Mouse (Mus musculus): ENCODE measurements at regions not wholly inside any gene's neighbourhood (a gene's known extent, or its start where the extent isn't known, plus 50 kb on each side); places are given as distances from the start of the nearest gene placed in this dataset.

DNA sequence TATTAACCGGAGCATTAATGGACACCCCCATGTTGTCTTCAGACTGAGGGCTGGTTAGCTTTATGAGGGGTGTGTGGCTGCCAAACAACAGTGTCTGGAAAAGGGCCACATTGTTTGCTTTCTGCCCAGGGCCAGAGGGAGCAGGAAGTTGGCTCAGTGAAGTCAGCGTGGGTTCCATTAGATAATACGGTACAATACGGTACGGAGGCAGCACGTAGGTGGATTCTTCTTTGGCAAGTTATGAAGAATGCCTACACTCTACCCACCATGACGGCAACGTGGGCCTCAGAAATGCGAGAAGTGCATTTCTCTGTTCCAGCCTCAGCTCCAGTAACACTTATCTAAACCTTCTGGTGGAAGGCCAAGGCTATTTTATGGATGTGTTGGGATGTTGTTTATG is 108.2 kb downstream of the Gm10260 start:
- DNase-seq (ENCODE audit: low read depth, low spot score), result no peak

DNA sequence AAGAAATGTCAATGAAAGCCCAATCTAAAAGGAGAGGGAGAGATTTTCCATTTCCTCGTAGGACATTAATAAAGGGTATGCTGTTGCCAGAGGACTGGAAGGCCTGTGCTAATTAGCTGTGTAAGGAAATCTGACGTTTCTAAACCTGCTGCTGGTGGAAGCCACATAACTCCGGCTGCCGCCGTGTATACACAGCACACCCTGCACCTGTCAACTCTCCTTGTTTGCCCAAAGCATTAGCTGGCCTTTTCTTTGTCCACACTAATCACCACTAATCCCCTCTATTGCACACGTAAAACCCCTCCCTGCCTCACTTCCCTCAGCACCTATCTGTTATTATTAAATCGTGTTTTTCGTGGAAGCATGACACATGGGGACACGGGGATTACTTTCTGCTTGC is 108.7 kb downstream of the Gm10260 start:
- no peak for DNase-seq (ENCODE audit: low read depth, low spot score)

DNA sequence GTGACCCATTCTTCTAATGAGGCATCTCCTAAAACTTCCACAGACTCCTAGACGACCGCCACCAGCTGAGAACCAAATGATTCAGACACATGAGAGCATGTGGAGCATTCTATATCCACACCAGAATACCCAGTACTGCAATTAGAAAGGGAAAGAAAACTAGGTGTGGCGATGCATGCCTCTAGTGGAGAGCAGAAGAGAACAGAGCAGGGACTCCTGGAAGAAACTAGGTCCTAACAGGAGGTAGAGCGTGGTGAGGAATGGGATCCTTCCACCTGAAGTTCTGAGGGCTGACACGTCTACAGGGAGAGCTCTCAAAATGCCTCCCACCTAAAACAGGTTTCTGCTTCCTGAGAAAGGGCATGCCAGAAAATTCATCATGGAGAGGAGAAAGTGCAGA is 109.3 kb downstream of the Gm10260 start:
- no peak for DNase-seq (ENCODE audit: low read depth, low spot score)

DNA sequence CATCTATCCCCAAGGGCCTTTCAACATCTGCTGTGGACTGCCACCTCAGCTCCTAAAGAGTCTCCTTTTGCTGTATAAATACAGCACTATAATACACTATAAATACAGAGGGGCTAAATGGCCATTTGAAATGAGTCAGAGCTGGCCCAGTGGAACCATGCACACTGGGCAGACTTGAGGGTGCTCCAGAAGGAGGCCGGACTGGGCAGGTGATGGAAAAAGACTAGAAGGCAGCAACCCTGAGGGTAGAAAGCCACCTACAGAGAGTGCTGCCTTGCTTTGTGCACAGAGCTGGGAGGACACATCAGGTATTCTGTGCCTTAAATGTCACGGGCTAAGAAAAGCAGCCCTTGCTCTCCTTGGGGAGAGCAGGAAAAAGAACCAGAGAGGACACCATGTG is 110.2 kb downstream of the Gm10260 start:
- no peak for DNase-seq (ENCODE audit: low read depth, low spot score)

DNA sequence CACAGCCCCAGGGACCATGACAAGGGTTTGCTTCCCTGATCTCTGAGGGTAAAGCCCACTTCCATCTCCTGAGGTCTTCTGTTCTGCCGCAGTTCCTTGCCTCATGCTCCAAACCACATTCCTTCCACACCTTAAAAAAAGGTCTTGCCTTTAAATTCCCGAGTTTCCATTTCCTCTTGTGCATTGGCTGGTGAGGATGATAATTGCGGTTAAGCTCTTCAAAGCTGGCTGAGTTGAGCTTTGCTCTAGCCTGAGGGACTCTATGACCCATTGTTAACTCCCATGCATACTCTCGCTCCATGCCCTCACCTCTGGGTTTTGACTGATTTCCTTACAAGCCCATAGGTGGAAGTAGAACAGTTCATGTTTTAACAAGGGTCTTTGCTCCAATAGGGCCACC is 112.9 kb downstream of the Gm10260 start:
- no peak for DNase-seq (ENCODE audit: low read depth, low spot score)

DNA sequence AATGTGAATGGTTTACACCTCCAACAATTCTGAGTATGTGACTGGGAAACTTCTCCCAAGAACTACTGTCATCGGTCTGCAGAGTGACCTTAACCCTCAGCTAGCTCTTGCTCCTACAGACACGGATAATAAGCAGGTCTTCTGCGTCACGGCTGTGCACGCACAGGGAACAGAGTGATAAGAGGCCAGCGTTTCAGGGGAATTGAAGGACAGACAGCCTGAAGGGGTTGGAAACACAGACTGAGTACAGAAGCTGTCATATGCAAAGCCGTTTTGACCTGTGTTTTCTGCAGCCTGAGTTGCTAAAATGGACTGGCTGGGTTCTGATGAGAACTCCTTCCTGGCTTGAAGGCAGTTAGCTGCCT is 114.4 kb downstream of the Gm10260 start:
- no peak for DNase-seq (ENCODE audit: low read depth, low spot score)

DNA sequence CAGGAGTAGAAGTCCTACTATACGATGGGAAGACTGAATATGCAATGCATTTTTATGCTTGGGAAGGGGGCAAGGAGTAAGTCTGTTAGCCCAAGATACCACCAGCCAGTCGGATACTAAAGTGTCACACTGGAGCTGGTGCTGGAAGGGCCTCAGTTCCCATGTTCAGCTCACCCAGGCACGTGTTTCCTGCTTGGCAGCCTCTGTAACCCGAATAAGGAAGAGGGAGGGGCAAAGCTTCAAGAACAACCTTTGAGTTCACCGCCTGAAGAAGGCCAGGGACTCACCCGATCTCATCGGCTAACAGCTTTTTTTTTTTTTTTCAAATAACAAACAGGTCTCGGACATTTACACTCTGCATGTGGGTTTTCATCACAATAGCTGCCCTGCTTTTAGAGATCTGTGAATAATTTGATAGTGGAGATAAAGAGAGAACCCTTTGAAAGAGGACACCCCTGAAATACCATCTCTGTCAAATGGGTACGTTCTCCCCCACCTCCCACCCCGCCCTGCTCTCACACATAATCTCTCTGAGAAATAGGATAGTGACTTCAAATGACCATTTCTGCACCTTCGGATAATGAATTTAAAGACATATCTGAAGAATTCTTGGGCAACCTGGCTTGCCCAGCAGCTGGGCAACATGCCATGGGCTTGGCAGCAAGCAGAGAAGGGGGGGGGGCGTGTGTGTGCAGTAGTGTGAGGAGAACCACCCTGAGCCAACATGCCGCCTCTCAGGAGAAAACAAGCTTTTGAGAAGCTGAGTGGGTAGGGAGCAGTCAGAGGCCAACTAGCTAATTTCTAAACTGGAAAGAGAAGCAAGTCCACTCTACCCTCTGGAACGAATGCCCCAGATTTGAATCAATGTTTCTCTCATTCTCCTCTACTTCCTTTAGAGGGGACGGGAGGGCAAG is 115.1 kb downstream of the Gm10260 start:
- DNase-seq (ENCODE audit: low read depth, low spot score), result no peak

DNA sequence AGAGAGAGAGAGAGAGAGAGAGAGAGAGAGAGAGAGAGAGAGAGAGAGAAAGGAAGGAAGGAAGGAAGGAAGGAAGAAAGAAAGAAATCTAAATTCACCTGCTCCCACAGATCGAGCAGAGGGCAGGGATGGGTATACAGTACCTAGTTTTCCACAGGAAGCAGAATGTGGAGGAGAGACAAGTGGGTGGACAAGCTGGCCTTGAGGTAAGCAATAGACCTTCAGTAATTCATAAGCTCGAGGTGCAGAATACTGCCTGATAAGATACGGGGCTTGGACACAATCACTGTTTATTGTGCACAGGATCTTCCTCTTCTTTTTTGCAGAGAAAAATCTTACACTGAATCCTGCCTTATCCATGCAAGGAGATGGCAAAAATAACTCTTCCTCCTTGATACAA is 120.2 kb downstream of the Gm10260 start:
- no peak for DNase-seq (ENCODE audit: low read depth, low spot score)

DNA sequence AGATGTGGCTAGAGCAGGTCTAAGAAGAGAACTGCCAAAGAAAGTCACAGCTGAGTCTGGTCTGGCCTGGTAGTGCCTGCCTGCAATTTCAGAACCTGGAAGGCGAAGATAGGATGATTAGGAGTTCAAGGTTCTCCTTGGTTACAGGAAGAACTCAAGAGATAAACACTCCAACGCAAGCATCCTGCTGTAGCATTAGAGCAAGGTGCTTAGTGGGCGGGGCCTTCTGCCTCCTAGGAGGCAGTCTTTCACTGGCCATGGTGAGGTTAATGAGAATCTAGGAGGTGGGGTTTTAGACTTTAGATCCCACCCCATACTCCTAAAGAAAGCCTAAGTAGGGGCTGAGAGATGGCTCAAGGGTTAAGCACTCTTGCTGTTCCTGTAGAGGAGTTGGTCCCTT is 120.8 kb downstream of the Gm10260 start:
- DNase-seq (ENCODE audit: low read depth, low spot score), result no peak

DNA sequence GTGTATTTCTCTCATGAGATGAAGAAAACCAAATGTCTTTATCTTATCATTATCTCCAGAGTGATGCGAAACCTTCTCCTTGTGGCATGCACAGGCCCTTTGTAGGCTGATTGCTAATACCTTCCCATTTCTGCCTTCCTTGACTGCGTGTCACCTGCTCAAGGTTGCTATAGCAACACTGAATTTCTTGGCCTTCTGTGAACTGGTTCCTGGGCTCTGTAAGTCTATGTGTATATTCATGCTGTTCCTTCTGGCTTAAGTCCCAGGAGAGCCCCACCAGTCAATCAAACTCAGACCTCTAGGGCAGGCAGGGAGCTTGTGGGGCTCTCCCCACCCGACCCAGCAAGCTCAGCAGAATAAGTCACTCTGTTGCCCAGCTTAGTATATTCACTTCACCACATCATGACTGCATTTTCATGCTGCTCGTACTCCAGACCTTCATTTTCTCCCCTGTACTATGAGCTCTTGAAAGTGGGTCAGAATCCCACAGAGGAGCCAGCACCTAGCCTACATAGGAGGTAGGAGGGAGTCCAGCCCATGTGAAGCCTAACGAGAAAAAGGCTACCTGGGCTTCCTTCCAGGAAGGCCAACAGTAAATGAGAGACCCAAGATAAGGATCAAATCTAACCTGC is 121.9 kb downstream of the Gm10260 start:
- no peak for DNase-seq (ENCODE audit: low read depth, low spot score)

DNA sequence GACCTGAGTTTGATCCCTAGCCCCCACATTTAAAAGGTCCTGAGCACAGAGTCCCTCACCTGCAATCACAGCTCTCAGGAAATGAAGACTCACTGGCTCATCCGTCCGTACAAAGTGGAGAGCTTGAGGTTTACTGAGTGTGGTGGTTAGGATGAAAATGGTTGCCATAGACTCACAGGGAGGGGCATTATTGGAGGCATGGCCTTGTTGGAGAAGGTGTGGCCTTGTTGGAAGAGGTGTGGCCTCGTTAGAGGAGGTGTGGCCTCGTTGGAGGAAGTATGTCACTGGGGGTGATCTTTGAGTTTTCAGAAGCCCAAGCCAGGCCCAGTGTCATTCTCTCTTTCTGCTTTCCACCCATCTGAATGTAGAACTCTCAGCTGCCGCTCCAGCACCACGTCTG is 122.9 kb downstream of the Gm10260 start:
- no peak for DNase-seq (ENCODE audit: low read depth, low spot score)

DNA sequence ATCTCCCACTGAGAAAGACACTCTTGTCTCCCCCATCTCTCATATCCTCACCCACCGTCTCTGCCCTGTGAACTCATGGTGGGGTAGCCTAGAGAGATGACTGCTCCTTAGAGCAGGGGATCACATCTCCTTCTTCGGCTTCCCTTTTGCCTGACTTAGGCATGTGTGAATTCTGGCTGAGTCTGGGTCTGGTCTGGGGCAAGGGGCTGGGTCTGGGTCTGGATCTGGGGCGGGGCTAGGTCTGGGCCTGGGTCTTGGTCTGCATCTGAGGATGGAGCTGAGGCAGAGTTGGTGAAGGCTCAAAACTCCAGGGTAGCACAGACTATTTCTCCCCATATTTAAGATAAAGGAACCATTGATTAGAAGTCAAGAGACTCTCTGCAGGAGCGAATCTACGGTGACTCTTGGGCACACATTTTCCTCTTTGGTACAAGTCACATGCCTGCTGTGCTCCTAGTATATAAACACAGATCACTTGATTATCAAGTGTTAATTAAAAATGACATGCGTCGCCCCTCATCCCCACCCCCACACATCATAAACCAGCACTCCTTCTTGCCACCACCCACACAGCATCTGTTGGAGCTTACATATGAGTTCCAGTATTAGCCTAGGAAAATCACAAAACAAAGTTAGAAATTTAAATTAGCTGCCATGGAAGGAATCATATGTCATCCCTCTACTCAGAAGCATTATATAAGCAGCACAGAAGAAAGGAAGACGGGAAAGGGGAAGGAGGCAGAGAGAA is 126.2 kb downstream of the Gm10260 start:
- no peak for DNase-seq (ENCODE audit: low read depth, low spot score)

DNA sequence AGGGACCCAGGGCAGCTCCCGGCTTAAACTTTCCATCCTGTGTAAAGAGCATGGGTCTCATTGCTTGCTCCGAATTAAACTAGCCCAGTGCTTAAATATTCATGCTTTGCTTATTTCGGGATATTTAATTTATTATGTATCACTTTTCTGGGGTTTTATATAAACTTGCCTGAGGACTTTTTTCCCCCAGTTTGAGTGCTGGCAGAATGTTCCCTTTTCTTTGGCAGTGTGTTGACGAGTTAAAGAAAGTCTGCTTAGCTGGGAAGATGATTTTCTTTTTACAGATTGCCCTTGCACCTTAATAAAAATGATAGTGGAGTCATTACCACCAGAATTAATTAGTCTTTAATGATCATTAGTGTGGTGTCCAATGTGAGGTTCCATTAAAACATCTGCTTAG is 126.9 kb downstream of the Gm10260 start:
- no peak for DNase-seq (ENCODE audit: low read depth, low spot score)

DNA sequence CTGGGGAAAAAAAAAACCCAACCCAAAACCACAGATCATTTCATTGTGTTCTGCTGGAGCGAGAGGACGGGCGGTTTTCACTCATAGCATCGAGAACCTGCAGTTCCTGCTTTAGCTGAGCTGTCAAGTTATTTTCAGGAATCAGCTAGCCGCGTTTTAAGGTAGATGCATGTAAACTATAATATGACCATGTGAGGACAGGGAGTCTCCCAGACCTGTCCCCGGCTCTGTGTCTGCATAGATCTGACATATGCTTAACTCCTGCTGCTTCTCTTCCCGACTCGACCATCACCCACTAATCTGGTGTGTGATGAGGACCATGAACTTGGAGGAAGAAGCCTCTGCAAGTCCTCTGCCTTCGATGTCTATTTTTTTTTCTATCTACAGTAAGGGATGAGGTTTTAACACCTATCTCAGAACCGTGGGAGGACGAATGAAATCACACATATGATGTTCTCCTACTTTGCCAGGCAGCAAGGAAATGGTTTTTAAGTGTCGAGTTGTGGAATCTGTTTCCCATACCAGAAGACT is 128.5 kb downstream of the Gm10260 start:
- DNase-seq (ENCODE audit: low read depth, low spot score), result no peak

DNA sequence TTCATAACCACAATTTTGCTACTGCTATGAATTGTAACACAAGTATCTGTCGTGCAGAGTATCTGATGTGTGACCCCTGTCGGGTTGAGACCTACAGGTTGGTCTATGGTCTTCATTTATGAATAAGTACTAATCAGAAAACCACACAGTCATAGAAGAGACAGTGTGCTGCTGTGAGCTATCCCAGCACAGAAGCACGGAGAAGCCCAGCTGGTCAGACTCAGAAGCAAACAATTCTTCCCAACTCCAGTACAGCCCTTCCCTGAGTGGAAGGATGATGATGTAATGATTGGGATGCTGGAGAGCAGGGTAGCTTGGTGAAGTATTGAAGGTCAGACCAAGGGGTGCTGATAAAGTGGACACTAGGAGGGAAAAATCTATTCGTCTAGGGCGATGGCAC is 129.5 kb downstream of the Gm10260 start:
- no peak for DNase-seq (ENCODE audit: low read depth, low spot score)

DNA sequence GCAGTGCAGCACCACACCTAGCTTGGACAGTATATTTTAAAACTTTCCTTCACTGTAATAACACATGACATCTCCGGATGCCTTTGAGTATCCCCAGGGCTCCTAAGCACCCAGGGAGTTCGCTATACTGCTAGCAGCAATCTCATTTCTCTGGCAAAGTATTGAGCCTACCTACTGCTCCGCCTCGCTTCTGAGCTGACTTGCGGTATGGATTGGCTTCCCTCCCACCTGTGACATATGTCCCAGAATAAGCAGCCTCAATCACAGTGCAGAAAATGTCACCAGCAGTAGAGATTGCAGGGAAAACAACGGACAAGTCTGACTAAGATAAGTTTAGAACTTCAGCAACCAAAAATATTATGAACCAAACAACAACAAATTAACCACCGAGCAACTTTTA is 131.8 kb downstream of the Gm10260 start:
- DNase-seq (ENCODE audit: low read depth, low spot score), result no peak

DNA sequence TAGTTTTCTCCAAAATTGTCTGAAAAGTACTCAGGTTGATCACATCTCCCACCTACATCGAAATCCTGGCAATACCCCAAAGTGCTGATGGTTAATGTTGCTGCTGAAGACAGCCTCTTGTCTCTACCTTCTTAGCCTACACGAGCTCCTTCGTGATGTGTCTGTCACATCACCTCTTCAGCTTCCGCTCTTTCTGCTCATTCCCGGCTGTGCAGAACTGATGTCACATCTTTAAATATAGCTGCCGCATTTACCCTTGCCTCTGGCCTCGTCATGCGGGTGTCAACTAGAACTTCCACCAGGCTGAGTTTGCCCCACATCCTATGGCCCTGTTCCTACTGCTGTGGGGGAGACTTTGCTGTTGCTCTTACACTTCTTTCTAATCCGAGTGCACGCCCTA is 133.2 kb downstream of the Gm10260 start:
- no peak for DNase-seq (ENCODE audit: low read depth, low spot score)

DNA sequence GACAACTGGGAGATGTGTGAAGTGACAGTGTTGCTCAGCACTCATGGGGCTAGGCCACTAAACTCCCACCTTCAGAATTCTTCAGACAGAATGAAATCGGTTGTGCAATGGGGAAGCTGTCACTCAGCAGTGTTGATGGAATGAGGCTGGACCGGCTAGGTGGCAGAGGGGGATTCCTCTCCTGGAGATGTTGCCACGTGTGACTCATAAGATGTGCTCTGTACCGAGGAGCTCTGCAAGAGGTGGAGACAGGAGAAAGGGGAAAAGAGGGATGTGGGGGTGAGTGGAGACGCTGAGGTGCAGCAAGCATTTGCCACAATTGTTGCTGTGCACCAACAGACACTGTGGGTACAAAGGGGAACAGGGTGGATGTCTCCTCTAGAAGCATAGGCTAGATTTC is 133.6 kb downstream of the Gm10260 start:
- no peak for DNase-seq (ENCODE audit: low read depth, low spot score)

DNA sequence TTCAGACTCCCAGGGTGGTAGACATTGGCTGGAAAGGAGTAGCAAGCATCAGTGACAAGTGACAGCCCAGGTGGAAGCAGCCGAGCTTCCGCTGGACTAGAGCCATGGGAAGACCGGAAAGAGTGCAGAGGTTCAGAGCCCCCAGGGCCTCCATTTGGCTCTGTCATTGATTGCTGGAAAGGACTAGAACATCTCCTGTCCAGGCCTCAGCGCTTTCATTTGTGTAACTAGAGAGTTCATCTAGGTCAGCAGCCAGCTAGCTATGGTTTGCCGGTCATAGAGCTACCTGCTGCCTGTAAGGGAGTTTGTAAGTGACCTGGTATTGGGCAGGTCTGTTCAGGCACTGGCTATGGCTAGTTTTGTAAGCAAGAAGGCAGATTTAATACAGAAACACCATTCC is 134.3 kb downstream of the Gm10260 start:
- no peak for DNase-seq (ENCODE audit: low read depth, low spot score)

DNA sequence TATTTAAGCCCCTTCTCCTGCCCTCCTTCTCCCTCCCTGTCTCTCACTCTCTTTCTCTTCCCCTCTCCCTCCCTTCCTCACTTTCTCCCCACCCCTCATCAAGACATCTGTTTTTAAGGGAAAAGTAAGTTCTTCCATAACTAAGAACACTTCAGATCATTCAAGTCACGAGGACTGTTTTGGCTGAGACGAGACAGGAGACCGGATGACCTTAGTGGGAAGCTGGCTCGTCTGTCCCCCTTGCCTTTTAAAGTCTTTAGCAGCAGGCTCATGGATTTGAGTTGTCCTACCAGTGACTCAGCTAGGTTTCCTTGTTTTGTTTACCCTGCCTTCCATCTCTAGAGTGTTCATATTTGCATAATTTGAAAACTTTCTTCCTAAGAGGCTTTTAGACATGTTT is 135.0 kb downstream of the Gm10260 start:
- DNase-seq (ENCODE audit: low read depth, low spot score), result no peak

DNA sequence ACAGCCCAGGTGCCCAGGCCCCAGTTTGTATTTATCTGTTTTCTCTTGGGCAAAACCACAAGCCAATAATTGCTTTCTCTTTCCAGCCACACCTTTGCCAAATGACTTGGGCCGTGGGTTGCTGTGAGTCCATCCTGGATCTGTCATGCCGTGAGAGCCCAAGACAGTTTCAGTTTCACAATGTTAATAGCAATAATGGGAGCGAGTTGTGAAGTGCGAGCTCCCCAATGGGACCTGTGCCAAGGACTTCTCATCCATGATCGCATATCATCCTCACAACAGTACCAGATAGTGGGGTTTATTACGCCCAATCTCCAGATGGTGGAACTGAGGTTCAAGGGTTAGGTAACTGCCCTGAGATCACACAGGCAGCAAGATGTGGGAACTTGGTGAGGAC is 142.2 kb downstream of the Gm10260 start:
- no peak for DNase-seq (ENCODE audit: low read depth, low spot score)

DNA sequence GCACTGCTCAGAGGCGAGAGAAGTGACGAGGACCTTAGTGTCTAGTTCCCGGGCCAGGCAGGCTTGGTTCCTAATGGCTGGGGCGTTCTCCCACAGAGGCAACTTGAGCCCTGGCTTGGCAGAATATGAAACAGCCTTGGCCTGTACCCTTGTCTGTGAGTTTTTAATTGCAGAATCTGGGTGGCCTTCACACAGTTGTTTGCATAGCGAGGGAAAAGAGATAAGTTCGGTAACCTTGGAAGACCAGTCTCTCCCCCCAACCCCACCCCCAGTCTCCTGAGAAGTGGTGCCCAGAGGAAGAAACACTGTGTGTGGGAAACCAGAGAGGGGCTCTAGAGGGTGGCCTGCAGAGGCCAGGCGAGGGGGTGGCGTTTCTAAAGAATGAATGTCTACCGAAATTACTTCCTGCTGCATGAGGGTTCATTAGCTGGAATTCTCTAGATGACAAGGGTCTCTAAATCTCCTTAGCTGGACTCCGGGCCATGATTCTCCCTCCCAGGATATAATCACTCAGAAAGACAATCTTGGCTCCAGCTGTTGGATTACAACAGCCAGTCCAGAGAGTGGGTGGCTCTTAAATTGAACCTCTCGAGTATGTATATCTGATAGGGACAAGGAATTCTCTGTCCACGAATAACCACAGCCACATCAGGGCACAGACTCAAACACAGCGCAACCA is 142.8 kb downstream of the Gm10260 start:
- no peak for DNase-seq (ENCODE audit: low read depth, low spot score)

Data from embryo, embryonic 11.5 days (tissue).